Mouse (Mus musculus) Muller cell, postnatal 12 days (primary cell): Measurements from ENCODE around the gene Hhatl.

ENCODE experiments used
- DNase-seq: peaks from one replicate; pipeline ENCODE4 v3.0.0-alpha.2; 2015; ENCODE audit errors: inconsistent ontology term

Hhatl gene

GRCm38 (mm10) chr9:121791757-121792521 lies at the start of gene Hhatl:
TSS of gene Hhatl (minus strand) at chr9:121792507.
- DNase-seq: no peak

GRCm38 (mm10) chr9:121839622-121839965 lies 47.3 kb upstream of the Hhatl start:
- DNase-seq: no peak

- peak; percentile 64 for DNase-seq
Measured at GRCm38 (mm10) chr9:121838829-121839621, 46.7 kb upstream of the Hhatl start, which contains the start of gene Ccdc13. TSS of gene Ccdc13 (minus strand) at chr9:121839461.

DNA sequence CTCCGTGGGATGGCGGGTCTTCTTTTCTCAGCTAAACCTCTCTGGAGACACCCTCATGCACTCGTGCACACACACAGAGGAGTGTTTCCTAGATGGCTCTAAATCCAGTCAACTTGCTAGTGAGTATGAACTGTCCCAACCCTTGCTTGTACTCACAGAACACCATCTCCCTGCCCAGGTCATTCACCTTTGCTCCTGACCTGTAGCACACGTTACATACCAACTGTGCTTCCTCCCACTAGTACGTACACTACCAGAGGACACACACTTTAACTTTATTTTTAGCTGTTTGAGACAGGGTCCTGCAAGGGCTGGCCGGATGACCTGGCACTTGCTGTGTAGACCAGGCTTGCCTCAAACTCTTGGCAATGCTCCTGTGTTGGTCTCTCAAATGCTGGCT lies 45.7 kb upstream of the Hhatl start:
- no peak for DNase-seq

DNA sequence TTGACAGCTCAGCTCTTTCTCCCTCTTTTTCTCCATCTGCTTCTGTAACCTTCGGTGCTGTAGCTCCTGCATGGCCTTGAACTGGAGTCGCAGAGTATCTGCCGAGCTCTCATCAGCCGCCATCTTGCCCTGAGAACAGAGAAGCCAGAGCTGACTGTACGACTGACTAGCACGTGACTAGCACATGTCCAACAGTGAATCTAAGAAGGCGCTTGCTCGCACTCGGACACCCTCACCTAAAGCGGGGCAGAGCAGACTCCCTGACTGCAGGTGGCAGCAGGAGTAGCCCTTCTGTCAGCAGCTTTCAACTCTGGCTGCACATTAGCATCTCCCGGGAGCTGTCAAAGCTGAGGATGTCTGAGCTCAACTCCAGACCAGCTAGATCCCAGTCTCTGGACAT lies 41.5 kb upstream of the Hhatl start:
- no peak for DNase-seq

- DNase-seq: peak; percentile 58
Measured at GRCm38 (mm10) chr9:121830956-121831293, 38.6 kb upstream of the Hhatl start.

- peak; percentile 46 for DNase-seq
Measured at GRCm38 (mm10) chr9:121830243-121830955, 38.1 kb upstream of the Hhatl start.

- DNase-seq: no peak
Measured at GRCm38 (mm10) chr9:121829270-121829992, 37.1 kb upstream of the Hhatl start.

DNA sequence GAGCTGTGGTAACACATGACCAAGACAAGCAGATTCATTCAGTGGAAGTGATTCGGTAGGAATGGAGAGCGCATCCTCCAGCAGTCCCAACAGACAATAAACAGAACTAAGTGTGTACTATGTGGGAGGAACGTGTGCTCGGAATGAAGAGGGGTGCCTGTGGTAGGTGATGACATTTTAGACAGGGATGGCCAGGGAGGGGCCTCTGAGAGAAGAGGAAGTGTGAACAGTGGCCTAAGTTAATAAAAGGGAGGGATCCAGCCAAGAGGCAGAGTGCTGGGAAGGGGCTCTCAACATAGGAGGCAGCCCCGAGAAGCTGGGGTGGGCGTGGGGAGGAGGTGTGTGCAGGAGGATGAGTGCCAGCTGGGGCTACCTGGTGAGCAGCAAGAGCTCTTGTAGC lies 36.0 kb upstream of the Hhatl start:
- no peak for DNase-seq

- DNase-seq: no peak
Measured at GRCm38 (mm10) chr9:121826356-121826755, 34.0 kb upstream of the Hhatl start.

- no peak for DNase-seq
Measured at GRCm38 (mm10) chr9:121823991-121824390, 31.7 kb upstream of the Hhatl start.

GRCm38 (mm10) chr9:121823051-121823450 lies 30.7 kb upstream of the Hhatl start:
- DNase-seq: peak; percentile 44

GRCm38 (mm10) chr9:121822585-121822991 lies 30.3 kb upstream of the Hhatl start:
- peak; percentile 81 for DNase-seq

- DNase-seq: no peak
Measured at GRCm38 (mm10) chr9:121820765-121821164, 28.5 kb upstream of the Hhatl start.

DNA sequence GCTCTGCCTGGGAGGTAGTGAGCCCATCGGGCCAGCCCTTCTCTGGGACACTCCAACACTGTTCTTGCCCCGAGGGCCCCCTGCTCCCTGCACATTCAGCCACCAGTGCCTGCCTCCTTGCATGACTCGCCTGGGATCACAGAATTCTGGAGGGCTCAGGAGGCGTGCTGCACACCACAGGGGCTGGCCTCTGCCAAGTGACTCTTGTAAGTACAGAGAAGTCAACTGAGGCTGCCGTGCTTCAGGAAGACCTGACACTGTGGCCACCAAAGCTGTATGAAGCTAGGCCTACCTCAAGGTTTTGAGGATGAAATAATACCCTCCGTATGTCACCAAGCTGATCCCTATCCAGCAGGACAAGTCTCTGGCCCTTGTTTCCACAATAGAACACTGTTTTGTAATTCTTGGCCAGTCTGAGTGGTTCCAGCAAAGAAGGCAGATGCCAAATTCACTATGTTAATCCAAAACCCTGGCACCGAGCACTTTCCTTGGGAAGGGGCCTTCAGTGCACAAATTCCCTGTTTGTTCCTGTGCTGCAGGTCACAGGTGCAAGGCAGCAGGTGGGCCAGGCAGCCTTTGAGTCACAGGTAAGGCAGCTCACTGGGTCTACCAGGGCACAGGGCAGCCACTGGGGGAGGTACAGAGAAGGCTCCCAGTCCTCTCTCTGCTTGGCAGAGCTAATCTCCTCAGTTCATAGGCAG lies 27.6 kb upstream of the Hhatl start:
- peak; percentile 58 for DNase-seq

- DNase-seq: peak; percentile 32
Measured at GRCm38 (mm10) chr9:121819073-121819770, 26.9 kb upstream of the Hhatl start.

DNA sequence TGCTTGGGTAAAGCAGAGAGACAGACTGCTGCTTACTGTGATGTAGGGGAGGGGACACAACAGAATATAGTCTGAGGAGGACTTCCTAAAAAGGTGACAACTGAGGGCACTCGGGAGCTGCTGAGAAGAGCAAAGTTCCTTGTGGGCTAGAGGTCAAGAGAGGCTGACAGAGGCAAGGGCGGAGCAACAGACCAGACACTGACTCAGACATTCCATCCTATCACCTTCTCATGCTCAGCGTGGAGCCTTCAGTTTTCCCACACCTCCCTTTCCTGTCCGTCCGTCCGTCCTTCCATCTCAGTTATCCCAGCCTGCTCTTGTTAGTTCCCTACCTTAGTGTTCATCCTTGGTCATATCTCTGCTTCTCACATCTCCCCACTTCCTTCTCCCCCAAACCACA lies 22.9 kb upstream of the Hhatl start:
- no peak for DNase-seq

DNA sequence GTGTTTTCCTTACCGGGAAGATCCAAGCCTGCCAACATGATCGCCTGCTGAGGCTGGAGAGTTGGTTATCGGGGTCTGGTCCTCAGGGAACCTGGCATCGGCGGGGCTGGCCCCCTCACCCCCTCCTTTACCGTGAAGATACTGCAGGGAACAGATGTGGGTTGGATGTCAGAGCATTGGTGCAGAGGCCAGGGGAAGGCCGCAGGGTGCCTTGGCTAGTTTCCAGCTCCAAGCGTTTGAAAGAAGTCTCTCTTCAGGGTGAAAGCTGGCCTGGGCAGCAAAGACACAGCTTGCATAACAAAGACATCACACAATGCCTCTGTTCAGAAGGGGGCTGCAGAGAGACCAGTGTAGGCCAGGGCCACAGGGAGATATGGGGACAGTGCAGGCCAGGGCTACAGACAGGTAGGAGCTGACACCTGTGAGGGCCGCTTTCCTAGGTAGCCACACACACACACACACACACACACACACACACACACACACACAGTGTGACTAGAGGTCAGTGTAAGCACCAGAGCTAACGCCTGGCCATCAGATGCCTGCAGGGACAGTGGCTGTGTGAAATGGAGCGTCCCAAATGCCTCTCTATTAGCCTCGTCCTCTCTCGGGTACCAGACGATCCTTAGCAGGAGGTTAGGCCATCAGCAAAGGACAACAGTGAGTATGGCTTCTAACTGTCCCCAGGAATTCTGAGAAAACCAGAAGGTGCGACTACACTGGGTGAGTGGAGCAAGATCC lies 17.9 kb upstream of the Hhatl start:
- peak; percentile 72 for DNase-seq

DNA sequence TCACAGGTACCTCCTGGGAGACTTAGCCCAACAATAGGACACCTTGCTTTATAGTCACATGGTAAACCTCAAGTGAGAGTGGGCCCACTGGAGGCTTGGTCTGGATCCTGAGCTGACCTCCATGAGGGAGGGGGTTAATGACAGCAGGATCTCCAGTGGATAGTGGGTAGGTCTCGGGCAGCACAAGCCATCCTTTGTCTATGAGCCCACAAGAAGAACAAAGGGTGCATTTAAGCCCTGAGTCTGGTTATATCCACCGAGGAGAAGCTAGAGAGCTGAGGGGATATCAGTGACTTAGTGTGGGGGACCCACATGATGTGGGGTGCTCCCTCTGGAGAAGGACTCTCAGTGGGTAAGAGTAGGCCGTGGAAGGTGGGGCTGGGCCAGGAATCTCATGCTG lies 16.2 kb upstream of the Hhatl start:
- DNase-seq: no peak

- DNase-seq: no peak
Measured at GRCm38 (mm10) chr9:121807947-121808346, 15.6 kb upstream of the Hhatl start.
